In genomic region chr7:44896499-44896898, GRCm38 (mm10) we compare ENCODE assay signal across 8 mouse cellular contexts. TPM values are rescaled to one million over a fixed set of nuclear protein-coding genes. Genes with fewer than 3 reads are reported as not detected.
DNase-seq lines count a peak whose midpoint lies in the region; ATAC-seq and TF ChIP-seq lines count a peak whose summit lies in the region.

No protein-coding gene starts in this region.

- H3K9me3 ChIP-seq in kidney, postnatal 0 days (replicated peaks; ENCODE audit: low read length) = no peaks in the 10 kb centered on the region
- H3K9me3 ChIP-seq in embryonic facial prominence, embryonic 10.5 days = no peaks in the 10 kb centered on the region
- no peaks in the 10 kb centered on the region for H3K9me3 ChIP-seq in hindbrain, embryonic 13.5 days
- H3K9me3 ChIP-seq in midbrain, embryonic 16.5 days (replicated peaks; ENCODE audit: control insufficient read depth, low read length, poor library complexity, severe bottlenecking) = no peaks in the 10 kb centered on the region

- H3K27ac ChIP-seq in kidney, postnatal 0 days = peak overlapping the region; percentile 81
- peak overlapping the region; percentile 87 for H3K27ac ChIP-seq in embryonic facial prominence, embryonic 10.5 days (replicated peaks)
- H3K27ac ChIP-seq in hindbrain, embryonic 13.5 days = peak overlapping the region; percentile 93
- H3K27ac ChIP-seq in midbrain, embryonic 16.5 days (ENCODE audit: low read length) = peak overlapping the region; percentile 93

- H3K27me3 ChIP-seq in kidney, postnatal 0 days (ENCODE audit: insufficient read depth, low read length) = no peaks in the 10 kb centered on the region
- H3K27me3 ChIP-seq in embryonic facial prominence, embryonic 10.5 days (replicated peaks; ENCODE audit: low read depth, poor library complexity, severe bottlenecking) = no peaks in the 10 kb centered on the region
- H3K27me3 ChIP-seq in hindbrain, embryonic 13.5 days = no peaks in the 10 kb centered on the region
- no peaks in the 10 kb centered on the region for H3K27me3 ChIP-seq in midbrain, embryonic 16.5 days (ENCODE audit: control insufficient read depth, insufficient read depth, low read depth, low read length)

- H3K4me2 ChIP-seq in kidney, postnatal 0 days (ENCODE audit: low read length) = peak overlapping the region; percentile 61
- H3K4me2 ChIP-seq in hindbrain, embryonic 13.5 days = peak overlapping the region; percentile 80
- H3K4me2 ChIP-seq in midbrain, embryonic 16.5 days (ENCODE audit: low read length) = peak overlapping the region; percentile 66

- TF ChIP-seq CTCF in kidney, postnatal 0 days (IDR thresholded peaks at IDR 0.05; ENCODE audit: low read depth) = no peak

- H3K4me3 ChIP-seq in kidney, postnatal 0 days (replicated peaks; ENCODE audit: low read depth, low read length) = peak overlapping the region; percentile 60
- peak overlapping the region; percentile 67 for H3K4me3 ChIP-seq in embryonic facial prominence, embryonic 10.5 days
- peak overlapping the region; percentile 56 for H3K4me3 ChIP-seq in hindbrain, embryonic 13.5 days
- H3K4me3 ChIP-seq in midbrain, embryonic 16.5 days (ENCODE audit: low read depth, low read length) = peak overlapping the region; percentile 59

- no peak for DNase-seq in kidney, postnatal 0 days (ENCODE audit: low spot score)
- DNase-seq in kidney, adult 18-20 months = no peak
- no peak for DNase-seq in embryonic facial prominence, embryonic 10.5 days (ENCODE audit: low spot score)
- DNase-seq in T-cell, adult 2 months (ENCODE audit: low spot score) = no peak
- no peak for DNase-seq in left cerebral cortex, adult 9 months (ENCODE audit: low spot score in 2 of 2)
- DNase-seq in cerebellum, postnatal 10 days = no peak

- H3K4me1 ChIP-seq in kidney, postnatal 0 days (replicated peaks; ENCODE audit: insufficient read depth, low read length) = peaks cover 20% of the 10 kb centered on the region
- H3K4me1 ChIP-seq in embryonic facial prominence, embryonic 10.5 days = peaks cover 60% of the 10 kb centered on the region
- peaks cover 61% of the 10 kb centered on the region for H3K4me1 ChIP-seq in hindbrain, embryonic 13.5 days (replicated peaks)
- H3K4me1 ChIP-seq in midbrain, embryonic 16.5 days (ENCODE audit: control insufficient read depth, insufficient read depth, low read length) = peaks cover 43% of the 10 kb centered on the region

- no peak for ATAC-seq in kidney, postnatal 0 days (replicated peaks; ENCODE audit: low FRiP score, low read depth)
- ATAC-seq in hindbrain, embryonic 13.5 days (ENCODE audit: low FRiP score) = no peak
- peak; percentile 0; the same call in 1 of the 2 replicates for ATAC-seq in midbrain, embryonic 16.5 days

- WGBS in kidney, postnatal 0 days = 28% methylated on average over 10 of the region's 10 CpGs
- WGBS in embryonic facial prominence, embryonic 10.5 days = 43% methylated on average over 10 of the region's 10 CpGs
- 28% methylated on average over 10 of the region's 10 CpGs for WGBS in hindbrain, embryonic 13.5 days
- 23% methylated on average over 10 of the region's 10 CpGs for WGBS in midbrain, embryonic 16.5 days

- no peaks in the 10 kb centered on the region for H3K36me3 ChIP-seq in kidney, postnatal 0 days (ENCODE audit: insufficient read depth, low read length)
- peaks cover 33% of the 10 kb centered on the region for H3K36me3 ChIP-seq in embryonic facial prominence, embryonic 10.5 days (replicated peaks)
- peaks cover 29% of the 10 kb centered on the region for H3K36me3 ChIP-seq in hindbrain, embryonic 13.5 days
- H3K36me3 ChIP-seq in midbrain, embryonic 16.5 days (ENCODE audit: control insufficient read depth, insufficient read depth, low read length) = peaks cover 10% of the 10 kb centered on the region; the same call in 1 of the 2 replicates

- H3K9ac ChIP-seq in kidney, postnatal 0 days (ENCODE audit: low read depth, low read length) = peak overlapping the region; percentile 70
- H3K9ac ChIP-seq in hindbrain, embryonic 13.5 days = peak overlapping the region; percentile 76
- H3K9ac ChIP-seq in midbrain, embryonic 16.5 days (ENCODE audit: low read depth, low read length) = peak overlapping the region; percentile 77

RNA-seq across cellular contexts. Expression of gene Fuz, which starts 0.6 kb away (rescaled TPM):
- 19.9 and 21.1 TPM in 2 replicates for polyA plus RNA-seq in kidney, postnatal 0 days (2015; fragmentation: Nextera tagmentation; extraction: Ambion mirVana)
- polyA plus RNA-seq in embryonic facial prominence, embryonic 10.5 days (2016; fragmentation: Nextera tagmentation; extraction: Ambion mirVana) = 17.6 and 20.1 TPM in 2 replicates
- 19.3 and 19.8 TPM in 2 replicates for polyA plus RNA-seq in hindbrain, embryonic 13.5 days (2015; fragmentation: Nextera tagmentation; extraction: Ambion mirVana)
- 20.0 and 22.3 TPM in 2 replicates for polyA plus RNA-seq in midbrain, embryonic 16.5 days (2015; fragmentation: Nextera tagmentation; extraction: Ambion mirVana)

RNA-seq across cellular contexts. Expression of gene Med25, which starts 4.0 kb away (rescaled TPM):
- 91.4 and 97.8 TPM in 2 replicates for polyA plus RNA-seq in kidney, postnatal 0 days (2015; fragmentation: Nextera tagmentation; extraction: Ambion mirVana)
- 135 and 146 TPM in 2 replicates for polyA plus RNA-seq in embryonic facial prominence, embryonic 10.5 days (2016; fragmentation: Nextera tagmentation; extraction: Ambion mirVana)
- 142 and 147 TPM in 2 replicates for polyA plus RNA-seq in hindbrain, embryonic 13.5 days (2015; fragmentation: Nextera tagmentation; extraction: Ambion mirVana)
- 153 and 158 TPM in 2 replicates for polyA plus RNA-seq in midbrain, embryonic 16.5 days (2015; fragmentation: Nextera tagmentation; extraction: Ambion mirVana)

RNA-seq across cellular contexts. Expression of gene Ptov1, which starts 26.9 kb away (rescaled TPM):
- 377 and 412 TPM in 2 replicates for polyA plus RNA-seq in kidney, postnatal 0 days (2015; fragmentation: Nextera tagmentation; extraction: Ambion mirVana)
- polyA plus RNA-seq in embryonic facial prominence, embryonic 10.5 days (2016; fragmentation: Nextera tagmentation; extraction: Ambion mirVana) = 514 and 525 TPM in 2 replicates
- 495 and 503 TPM in 2 replicates for polyA plus RNA-seq in hindbrain, embryonic 13.5 days (2015; fragmentation: Nextera tagmentation; extraction: Ambion mirVana)
- 419 and 448 TPM in 2 replicates for polyA plus RNA-seq in midbrain, embryonic 16.5 days (2015; fragmentation: Nextera tagmentation; extraction: Ambion mirVana)

RNA-seq across cellular contexts. Expression of gene Ap2a1, which starts 32.8 kb away (rescaled TPM):
- polyA plus RNA-seq in kidney, postnatal 0 days (2015; fragmentation: Nextera tagmentation; extraction: Ambion mirVana) = 55.8 and 55.9 TPM in 2 replicates
- 75.1 and 77.1 TPM in 2 replicates for polyA plus RNA-seq in embryonic facial prominence, embryonic 10.5 days (2016; fragmentation: Nextera tagmentation; extraction: Ambion mirVana)
- polyA plus RNA-seq in hindbrain, embryonic 13.5 days (2015; fragmentation: Nextera tagmentation; extraction: Ambion mirVana) = 105 and 108 TPM in 2 replicates
- 122 and 136 TPM in 2 replicates for polyA plus RNA-seq in midbrain, embryonic 16.5 days (2015; fragmentation: Nextera tagmentation; extraction: Ambion mirVana)

RNA-seq across cellular contexts. Expression of gene Pnkp, which starts 39.6 kb away (rescaled TPM):
- polyA plus RNA-seq in kidney, postnatal 0 days (2015; fragmentation: Nextera tagmentation; extraction: Ambion mirVana) = 34.0 and 36.4 TPM in 2 replicates
- polyA plus RNA-seq in embryonic facial prominence, embryonic 10.5 days (2016; fragmentation: Nextera tagmentation; extraction: Ambion mirVana) = 34.4 and 36.3 TPM in 2 replicates
- 34.1 and 35.8 TPM in 2 replicates for polyA plus RNA-seq in hindbrain, embryonic 13.5 days (2015; fragmentation: Nextera tagmentation; extraction: Ambion mirVana)
- polyA plus RNA-seq in midbrain, embryonic 16.5 days (2015; fragmentation: Nextera tagmentation; extraction: Ambion mirVana) = 27.9 and 30.4 TPM in 2 replicates
